Mouse (Mus musculus) megakaryocyte progenitor cell, adult 5-6 weeks (primary cell): Measurements from ENCODE around the gene Sorcs3. TPM values are rescaled to one million over a fixed set of nuclear protein-coding genes. Genes with fewer than 3 reads are reported as not detected.

Experiments used
- ATAC-seq: replicated peaks from 2 replicates; pipeline ENCODE4 v1.8.0; 2016; ENCODE audit warnings: mild to moderate bottlenecking, moderate TSS enrichment, inconsistent platforms; ENCODE audit not compliant: poor library complexity
- total RNA-seq, 2 experiments: library from RNA; stranded (forward) in 1 of 2; stranded (reverse) in 1 of 2; fragments of 157-497, 149-512 nt in 1 of 2; fragments of 200-1000 nt in 1 of 2; gene quantifications; 2 replicates each; pipeline versions ENCODE4 v1.2.3 to v1.2.4; 2015 to 2017

The Sorcs3 gene
- total RNA-seq, 2 experiments from 2014 or later, result 0.21 TPM; not detected in 1

GRCm38 (mm10) chr19:48371787-48372186 lies 166.0 kb downstream of the Sorcs3 start:
- ATAC-seq, result no peak

- no peak for ATAC-seq
These were observed 172.2 kb downstream of the Sorcs3 start for GRCm38 (mm10) chr19:48378006-48378540.

GRCm38 (mm10) chr19:48391551-48391950 lies 185.7 kb downstream of the Sorcs3 start:
- no peak for ATAC-seq

GRCm38 (mm10) chr19:48404774-48405495 lies 199.1 kb downstream of the Sorcs3 start:
- no peak for ATAC-seq

- no peak for ATAC-seq
These were observed 202.4 kb downstream of the Sorcs3 start for GRCm38 (mm10) chr19:48408221-48408620.

GRCm38 (mm10) chr19:48411332-48411731 lies 205.5 kb downstream of the Sorcs3 start:
- ATAC-seq, result no peak

GRCm38 (mm10) chr19:48413836-48414235 lies 208.0 kb downstream of the Sorcs3 start:
- peak; percentile 92 for ATAC-seq

- ATAC-seq, result no peak
These were observed 212.5 kb downstream of the Sorcs3 start for GRCm38 (mm10) chr19:48418356-48418755.

GRCm38 (mm10) chr19:48429263-48429662 lies 223.4 kb downstream of the Sorcs3 start:
- ATAC-seq, result no peak

- peak; percentile 57 for ATAC-seq
These were observed 223.9 kb downstream of the Sorcs3 start for GRCm38 (mm10) chr19:48429755-48430154.

- peak; percentile 95 for ATAC-seq
These were observed 224.5 kb downstream of the Sorcs3 start for GRCm38 (mm10) chr19:48430328-48430727.

- ATAC-seq, result peak; percentile 95
These were observed 232.6 kb downstream of the Sorcs3 start for GRCm38 (mm10) chr19:48438450-48438849.

- no peak for ATAC-seq
These were observed 255.3 kb downstream of the Sorcs3 start for GRCm38 (mm10) chr19:48461141-48461540.

GRCm38 (mm10) chr19:48462426-48462825 lies 256.6 kb downstream of the Sorcs3 start:
- no peak for ATAC-seq

GRCm38 (mm10) chr19:48463494-48463893 lies 257.7 kb downstream of the Sorcs3 start:
- no peak for ATAC-seq

GRCm38 (mm10) chr19:48467471-48467870 lies 261.6 kb downstream of the Sorcs3 start:
- no peak for ATAC-seq

GRCm38 (mm10) chr19:48469791-48470410 lies 264.1 kb downstream of the Sorcs3 start:
- no peak for ATAC-seq

- ATAC-seq, result no peak
These were observed 266.1 kb downstream of the Sorcs3 start for GRCm38 (mm10) chr19:48471927-48472326.

- peak; percentile 88 for ATAC-seq
These were observed 270.1 kb downstream of the Sorcs3 start for GRCm38 (mm10) chr19:48475784-48476410.

GRCm38 (mm10) chr19:48478864-48479263 lies 273.0 kb downstream of the Sorcs3 start:
- ATAC-seq, result no peak

- no peak for ATAC-seq
These were observed 277.1 kb downstream of the Sorcs3 start for GRCm38 (mm10) chr19:48482946-48483345.

- ATAC-seq, result no peak
These were observed 285.3 kb downstream of the Sorcs3 start for GRCm38 (mm10) chr19:48491111-48491510.
